Mouse (Mus musculus) small intestine, adult 2 months (tissue): ENCODE results near the gene Pcnx3.

ENCODE experiments used
- CTCF ChIP-seq: fragments of 200-500 bp; IDR thresholded peaks from 2 replicates; pipeline ENCODE4 v1.5.1; 2012; ENCODE audit warnings: low read depth, mild to moderate bottlenecking, control low read depth, inconsistent platforms, low read length, moderate library complexity, mixed read lengths; ENCODE audit not compliant: insufficient replicate concordance, insufficient read length; ENCODE audit errors: extremely low read depth
- POLR2A ChIP-seq: fragments of 200-500 bp; IDR thresholded peaks from 2 replicates; pipeline ENCODE4 v1.6.1; 2012; ENCODE audit warnings: low read depth, mild to moderate bottlenecking, control low read depth, inconsistent platforms, low read length, moderate library complexity

GRCm38 (mm10) chr19:5689565-5690342, 1.0 kb upstream of the Pcnx3 start:
- TF ChIP-seq CTCF (no peak), POLR2A (peak; percentile 81; the same call in 1 of the 2 replicates)
